Mouse (Mus musculus): ENCODE data around the gene Dtnb.
"Not testable (repeated sequence)": the region's sequence is repeated elsewhere in the genome, so short reads cannot be mapped to it uniquely, and the experiment has no call there.

Dtnb gene

DNA sequence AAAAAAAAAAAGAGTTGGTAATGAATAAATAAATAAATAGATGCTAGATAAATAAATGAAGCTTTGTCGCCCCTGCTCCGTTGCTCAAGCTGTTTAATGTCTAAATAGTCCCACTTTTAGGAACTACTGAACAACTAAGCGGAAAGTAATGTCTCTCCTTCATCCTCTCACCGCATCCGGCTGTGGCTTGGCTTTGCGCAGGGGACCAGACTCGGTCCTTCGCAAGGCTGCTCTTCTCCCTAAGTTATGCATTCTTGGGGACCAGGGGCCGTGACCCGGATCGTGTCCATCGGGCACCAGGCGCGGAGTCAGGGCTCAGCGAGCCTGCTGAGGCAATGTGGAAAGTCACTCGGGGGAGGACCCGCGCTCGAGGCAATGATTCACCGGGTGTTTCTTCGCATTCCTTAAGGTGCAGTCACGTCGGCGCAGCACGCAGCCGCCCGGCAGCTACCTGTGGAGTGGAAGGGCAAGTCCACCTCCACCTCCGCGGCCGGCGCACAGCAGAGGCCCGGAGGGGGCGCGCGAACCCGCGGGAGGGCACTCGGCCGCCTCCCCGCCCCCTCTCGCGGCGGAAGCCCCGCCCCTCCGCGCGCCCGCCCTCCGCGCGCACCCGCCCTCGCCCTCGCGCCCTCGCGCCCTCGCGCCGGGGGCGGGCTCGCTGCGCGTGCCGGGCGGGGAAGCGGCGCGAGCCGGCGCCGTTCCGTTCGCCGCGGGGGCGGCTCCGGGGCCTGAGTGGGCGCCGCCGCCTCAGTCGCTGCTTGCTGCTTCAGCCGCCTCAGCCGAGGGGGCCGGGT lies at the start of gene Dtnb:
TSS of gene Dtnb (plus strand) at position 595 of the 794 bp plus-strand sequence.
- in situ Hi-C loops (cut with MboI) = no loop called here

DNA sequence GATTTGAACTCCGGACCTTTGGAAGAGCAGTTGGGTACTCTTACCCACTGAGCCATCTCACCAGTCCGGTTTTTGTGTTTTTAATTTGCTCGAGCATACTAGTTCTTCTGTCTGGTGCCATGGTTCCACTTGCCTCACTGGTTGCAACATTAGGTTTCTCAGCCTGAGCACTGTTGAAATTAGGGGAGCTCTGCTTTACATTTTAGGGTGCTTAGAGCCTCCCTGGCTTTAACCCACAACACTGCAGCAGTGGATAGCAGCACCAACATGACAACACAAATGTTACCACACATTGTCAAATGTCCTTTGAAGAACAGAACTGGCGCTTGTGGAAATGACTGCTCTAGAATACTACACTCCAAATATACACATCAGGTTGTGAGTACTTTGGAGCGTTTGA lies 46.6 kb upstream of the Dtnb start:
- in situ Hi-C loops (cut with MboI) = no loop called here

GRCm38 (mm10) chr12:3535446-3535845 lies 36.7 kb upstream of the Dtnb start:
- in situ Hi-C loops (cut with MboI) = not testable (repeated sequence)

DNA sequence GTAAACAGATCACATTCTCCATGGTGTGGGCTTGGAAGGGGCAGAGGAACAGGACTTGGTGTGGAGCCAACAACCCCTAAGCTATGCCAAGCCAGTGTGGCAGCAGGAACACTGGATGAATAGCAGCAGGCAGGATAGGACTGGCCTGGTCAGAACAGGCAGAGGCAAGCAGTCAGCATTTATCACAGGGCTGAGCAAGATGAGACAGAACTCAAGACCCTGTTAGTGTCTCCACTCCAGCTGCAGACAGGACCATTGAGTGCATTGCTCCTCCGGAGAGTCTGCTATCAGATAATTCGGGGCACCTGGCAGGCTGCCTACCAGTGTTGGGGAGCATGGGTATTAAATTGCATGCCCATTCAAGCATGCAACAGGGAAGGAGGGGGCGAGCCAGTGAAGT lies 34.6 kb upstream of the Dtnb start:
- in situ Hi-C loops (cut with MboI) = no loop called here

- in situ Hi-C loops (cut with MboI) = no loop called here
These were observed 34.1 kb upstream of the Dtnb start for GRCm38 (mm10) chr12:3538036-3538435.

- in situ Hi-C loops (cut with MboI) = no loop called here
These were observed 32.6 kb upstream of the Dtnb start for GRCm38 (mm10) chr12:3539605-3540004.

DNA sequence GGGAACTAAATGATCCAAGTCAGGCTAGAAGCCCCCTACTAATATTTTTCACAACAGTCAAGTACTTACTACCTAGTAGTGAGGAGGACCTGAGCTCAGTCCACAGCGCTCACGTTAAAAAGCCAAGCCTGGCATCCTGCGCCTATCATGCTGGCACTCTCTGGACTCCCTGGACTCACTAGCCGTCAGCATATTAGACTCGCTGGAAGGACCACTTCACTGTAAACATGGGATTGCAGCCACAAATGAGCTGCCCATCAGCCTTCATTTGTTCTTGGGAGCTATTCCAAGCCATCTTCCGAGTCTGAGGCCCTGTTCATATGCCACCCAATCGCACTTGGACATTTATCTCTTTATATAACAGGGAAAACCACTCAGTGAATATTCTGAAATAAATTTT lies 31.3 kb upstream of the Dtnb start:
- in situ Hi-C loops (cut with MboI) = no loop called here

- in situ Hi-C loops (cut with MboI) = no loop called here
These were observed 26.7 kb upstream of the Dtnb start for GRCm38 (mm10) chr12:3545451-3545850.

DNA sequence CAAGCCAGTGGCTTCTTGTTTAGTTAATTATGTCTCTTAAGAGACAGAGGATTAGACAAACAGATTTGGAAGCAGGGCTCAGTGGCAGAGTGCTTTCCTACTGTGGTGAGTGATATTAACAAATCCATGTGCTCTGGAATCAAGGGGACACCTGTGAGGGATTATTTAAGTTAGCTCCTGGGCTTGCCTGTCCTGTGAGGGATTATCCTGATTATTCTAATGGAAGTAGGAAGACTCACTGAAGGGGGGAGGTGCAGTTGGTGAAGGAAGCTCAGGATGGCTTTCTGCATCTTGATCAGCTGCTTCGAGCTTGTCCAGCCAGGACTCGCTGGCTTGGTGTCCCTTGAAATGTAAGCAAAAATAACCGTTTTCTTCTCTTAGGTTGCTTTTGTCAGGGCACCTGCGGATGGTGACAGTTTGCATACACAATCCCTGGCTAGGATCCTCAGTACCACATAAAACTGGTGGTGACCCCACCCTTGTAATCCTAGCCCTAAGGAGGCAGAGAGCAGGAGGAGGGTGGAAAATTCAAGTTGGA lies 26.0 kb upstream of the Dtnb start:
- in situ Hi-C loops (cut with MboI) = no loop called here

- in situ Hi-C loops (cut with MboI) = no loop called here
These were observed 25.4 kb upstream of the Dtnb start for GRCm38 (mm10) chr12:3546781-3547180.

- in situ Hi-C loops (cut with MboI) = no loop called here
These were observed 24.7 kb upstream of the Dtnb start for GRCm38 (mm10) chr12:3547506-3547905.

DNA sequence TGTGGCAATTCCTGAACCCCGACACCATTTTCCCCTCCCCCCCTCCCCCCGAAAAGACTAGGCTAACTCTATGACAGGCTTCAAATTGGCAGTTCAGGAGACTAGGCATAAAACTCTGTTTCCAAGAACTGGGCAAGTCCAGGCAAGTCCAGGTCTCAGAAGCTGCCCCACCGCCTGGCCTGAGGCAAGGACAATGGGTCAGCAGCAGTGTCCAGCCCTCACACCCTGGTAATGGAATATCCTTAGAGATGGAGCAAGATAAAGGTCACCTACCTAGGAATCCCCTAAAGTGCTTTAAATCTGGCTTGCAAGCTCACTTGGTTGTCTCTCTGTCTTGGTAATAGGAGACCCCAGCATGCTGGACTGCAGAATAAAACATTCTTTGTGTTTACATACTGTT lies 24.3 kb upstream of the Dtnb start:
- in situ Hi-C loops (cut with MboI) = no loop called here

DNA sequence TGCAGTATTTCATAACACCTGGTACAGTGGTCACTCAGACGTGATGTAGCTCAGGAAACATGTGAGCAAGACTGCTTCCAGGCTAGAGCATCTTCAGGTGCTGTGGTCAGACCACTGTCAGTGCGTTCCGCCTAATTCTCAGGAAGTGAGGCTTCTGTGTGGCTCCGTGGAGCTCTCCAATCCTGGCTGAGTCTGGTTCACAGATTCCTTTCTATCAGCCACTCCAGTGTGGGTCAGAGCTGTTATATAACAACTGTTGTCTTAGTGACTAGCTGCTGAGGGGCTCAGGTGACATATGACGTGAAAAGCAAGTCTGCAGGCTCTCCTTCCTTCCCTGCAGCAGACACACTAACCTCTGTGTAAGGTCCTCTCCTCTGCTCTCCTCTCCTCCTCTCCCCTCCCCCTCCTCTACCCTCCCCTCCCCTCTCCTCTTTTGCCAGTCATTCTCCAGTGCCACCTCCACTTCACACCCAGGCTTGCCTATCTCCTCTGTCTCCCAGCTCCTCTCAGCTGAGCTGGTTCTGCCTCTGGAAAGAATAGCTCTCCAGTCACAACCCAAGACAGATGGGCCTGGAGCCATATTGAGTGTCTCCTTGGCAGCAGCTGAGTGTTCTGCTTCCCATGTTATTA lies 23.5 kb upstream of the Dtnb start:
- in situ Hi-C loops (cut with MboI) = no loop called here

DNA sequence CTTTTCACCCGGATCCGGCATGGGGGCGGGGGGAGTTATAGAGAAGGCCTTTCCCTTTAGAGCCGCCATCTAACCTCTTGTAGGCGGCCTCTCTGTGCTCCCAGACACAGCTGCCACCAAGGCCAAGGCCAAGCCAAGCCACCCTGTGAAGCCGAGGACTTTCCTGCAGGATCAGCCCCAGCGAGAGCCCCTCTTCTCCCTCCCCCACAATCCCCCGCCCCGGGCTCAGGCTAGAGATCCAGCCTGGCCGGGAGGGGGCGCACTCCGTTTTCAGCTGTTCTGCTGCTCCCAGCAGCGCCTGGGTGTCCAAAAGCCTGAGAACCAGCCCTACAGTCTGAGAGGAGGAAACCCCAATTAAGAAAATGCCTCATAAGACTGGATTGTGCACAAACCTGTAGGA lies 21.9 kb upstream of the Dtnb start:
- in situ Hi-C loops (cut with MboI) = no loop called here

DNA sequence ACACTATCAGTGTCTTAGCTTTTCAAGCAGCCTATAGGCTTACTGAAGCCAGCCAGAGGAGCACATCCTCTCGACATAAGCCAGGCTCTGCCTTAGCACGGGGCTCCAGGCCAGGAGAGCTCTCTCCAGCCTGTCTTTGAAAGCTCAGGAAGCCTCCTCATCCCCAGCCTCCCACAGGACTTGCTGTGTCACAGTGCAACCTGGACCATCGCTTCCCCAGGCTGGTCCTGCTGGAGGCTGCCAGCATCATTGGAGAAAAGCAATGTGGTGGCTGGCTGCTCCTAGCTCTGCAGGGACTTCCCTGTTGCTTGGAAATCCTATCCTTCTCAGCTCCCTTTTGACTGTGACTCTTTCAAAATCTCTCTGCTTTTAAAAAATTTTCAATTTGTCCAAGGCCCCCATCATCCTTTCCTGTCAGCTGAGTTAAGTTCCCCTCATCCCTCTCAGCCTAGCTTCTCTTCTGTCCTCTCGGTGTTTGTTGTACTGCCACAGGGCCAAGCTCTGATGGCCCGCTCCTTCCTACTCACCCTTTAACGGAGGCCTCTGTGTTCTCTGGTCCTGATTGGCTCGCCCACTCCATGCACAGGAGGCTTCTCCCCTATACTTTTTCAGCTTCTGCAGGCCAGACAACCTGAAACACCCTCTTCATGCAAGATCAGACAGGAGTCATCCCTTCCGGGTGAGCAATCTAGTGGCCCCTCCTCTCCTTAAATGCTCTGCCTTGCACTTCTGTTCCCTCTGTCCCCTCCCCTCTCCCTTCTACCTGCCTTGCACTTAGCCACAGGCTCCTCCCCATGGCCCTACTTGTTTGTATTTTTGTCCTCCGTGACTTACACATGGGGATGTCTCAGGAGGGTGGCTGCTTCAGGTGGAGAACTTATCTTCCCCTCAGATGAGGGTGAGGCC lies 14.5 kb upstream of the Dtnb start:
- in situ Hi-C loops (cut with MboI) = no loop called here

DNA sequence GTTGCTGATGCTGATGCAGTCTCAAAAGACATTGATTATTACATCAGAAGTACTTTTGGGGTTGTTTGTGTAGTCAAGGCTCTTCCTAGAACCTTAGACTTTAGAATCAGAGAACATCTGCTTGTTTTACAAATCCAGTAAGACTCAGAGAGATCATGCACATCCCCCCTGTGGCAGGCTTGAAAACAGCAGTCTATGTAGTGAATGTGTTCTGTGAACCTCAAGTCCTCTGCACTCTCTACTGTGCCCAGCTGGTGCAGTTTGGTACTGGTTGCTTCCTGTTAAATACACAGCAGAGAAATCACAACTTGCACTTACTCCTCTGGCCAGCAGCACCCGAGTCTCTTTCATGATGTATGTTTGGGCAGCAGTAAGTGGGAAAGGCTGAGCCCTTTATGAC lies 11.6 kb upstream of the Dtnb start:
- in situ Hi-C loops (cut with MboI) = no loop called here

DNA sequence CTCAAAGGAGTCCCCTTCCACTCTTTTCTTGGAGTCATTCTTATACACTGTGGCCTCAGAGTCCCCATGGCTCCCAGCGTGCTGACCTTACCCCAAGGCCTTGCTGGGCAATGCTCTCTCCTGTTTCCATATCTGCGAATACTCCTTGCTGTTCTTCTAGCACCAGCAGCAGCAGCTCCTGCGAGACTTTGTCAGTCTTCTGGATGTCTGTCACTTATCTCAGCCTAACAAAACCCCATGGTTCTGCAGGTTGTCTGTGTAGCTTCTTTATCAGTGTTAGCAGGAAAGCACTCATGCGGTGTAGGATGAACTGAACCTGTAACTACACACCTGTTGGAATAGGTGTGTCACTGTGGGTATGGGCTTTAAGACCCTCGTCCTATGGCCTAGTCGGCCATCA lies 11.1 kb upstream of the Dtnb start:
- in situ Hi-C loops (cut with MboI) = no loop called here

GRCm38 (mm10) chr12:3562806-3563205 lies 9.4 kb upstream of the Dtnb start:
- in situ Hi-C loops (cut with MboI) = no loop called here

DNA sequence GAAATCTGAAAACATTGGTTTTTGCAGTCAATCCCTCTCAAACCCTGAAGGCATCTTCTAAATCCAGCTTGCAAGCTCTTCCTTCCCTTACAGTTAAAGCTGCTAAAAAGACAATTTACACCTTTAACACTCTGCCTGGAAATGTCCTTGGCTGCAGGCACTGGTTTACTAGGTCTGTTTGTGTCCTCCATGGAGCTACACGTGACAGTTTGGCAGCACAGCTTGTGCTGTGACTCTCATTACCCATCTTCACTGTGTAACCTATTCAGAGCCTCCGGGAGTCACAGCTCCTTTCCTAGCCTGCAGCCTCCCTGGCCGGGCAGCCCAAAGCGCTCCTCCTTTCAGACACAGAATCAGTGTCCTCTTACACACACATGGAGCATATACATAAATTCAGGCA lies 8.5 kb upstream of the Dtnb start:
- in situ Hi-C loops (cut with MboI) = no loop called here

GRCm38 (mm10) chr12:3568461-3568991 lies 3.7 kb upstream of the Dtnb start:
- in situ Hi-C loops (cut with MboI) = no loop called here

GRCm38 (mm10) chr12:3570711-3571400 lies 1.3 kb upstream of the Dtnb start:
- in situ Hi-C loops (cut with MboI) = no loop called here

Data from mature B cell (primary cell).